Mouse (Mus musculus): ENCODE data around the gene Pradc1. TPM values are rescaled to one million over a fixed set of nuclear protein-coding genes. Genes with fewer than 3 reads are reported as not detected.

The Pradc1 gene
- total RNA-seq, 1 experiment from 2014 or later = 16.8 TPM

Other genes starting within 250 kb of the Pradc1 start
- gene Sfxn5, start 118.5 kb downstream of the Pradc1 start, total RNA-seq (2021) = 19.8 and 23.0 TPM in 2 replicates
- gene Rab11fip5, start 77.3 kb downstream of the Pradc1 start, total RNA-seq (2021) = 27.7 and 38.8 TPM in 2 replicates
- not detected in 2 replicates for gene Noto, start 28.1 kb downstream of the Pradc1 start, total RNA-seq (2021)
- 28.8 and 29.4 TPM in 2 replicates for gene Smyd5, start 20.0 kb downstream of the Pradc1 start, total RNA-seq (2021)
- gene Cct7, start 456 bp downstream of the Pradc1 start, total RNA-seq (2021) = 245 and 261 TPM in 2 replicates
- 0.67 and 1.2 TPM in 2 replicates for gene Fbxo41, start 51.0 kb upstream of the Pradc1 start, total RNA-seq (2021)
- not detected in 2 replicates for gene Egr4, start 61.6 kb upstream of the Pradc1 start, total RNA-seq (2021)
- 12.8 and 13.4 TPM in 2 replicates for gene Alms1, start 135.6 kb upstream of the Pradc1 start, total RNA-seq (2021)

Measured in adrenal gland, postnatal 25 days (tissue).